Mouse (Mus musculus) hindbrain, embryonic 14.5 days (tissue): ENCODE results near the gene Gm3182. TPM values are rescaled to one million over a fixed set of nuclear protein-coding genes. Genes with fewer than 3 reads are reported as not detected.
A peak's percentile ranks its signal among the peaks of the same experiment; 100 is the strongest.
"Not testable (repeated sequence)": the region's sequence is repeated elsewhere in the genome, so short reads cannot be mapped to it uniquely, and the experiment has no call there.

ENCODE experiments used
- ATAC-seq: fragments of 200-750 bp; cut with Nextera tagmentation; 2 replicates; pipeline ENCODE4 v1.8.0; 2017; ENCODE audit warnings: moderate number of reproducible peaks, mild to moderate bottlenecking, moderate TSS enrichment, moderate library complexity; ENCODE audit not compliant: low FRiP score
- DNase-seq: peaks from one replicate; pipeline ENCODE4 v3.0.0-alpha.2; 2015; ENCODE audit warnings: low spot score
- H3K27ac ChIP-seq: fragments of 300-500 bp; sonication (generic); 2 replicates; pipeline ENCODE4 v1.5.1; 2014; ENCODE audit warnings: mild to moderate bottlenecking, moderate library complexity
- H3K27me3 ChIP-seq: fragments of 300-500 bp; sonication (generic); 2 replicates; pipeline ENCODE4 v1.6.1; 2014; ENCODE audit warnings: mild to moderate bottlenecking, low read length, mixed read lengths; ENCODE audit not compliant: control insufficient read depth, insufficient read depth
- H3K36me3 ChIP-seq: fragments of 300-500 bp; sonication (generic); replicated peaks from 2 replicates; pipeline ENCODE4 v1.6.1; 2014; ENCODE audit not compliant: control insufficient read depth, insufficient read depth
- H3K4me1 ChIP-seq: fragments of 300-500 bp; sonication (generic); replicated peaks from 2 replicates; pipeline ENCODE4 v1.6.1; 2014; ENCODE audit warnings: antibody characterized with exemption, low read length, mixed read lengths; ENCODE audit not compliant: control insufficient read depth, insufficient read depth
- H3K4me2 ChIP-seq: fragments of 300-500 bp; sonication (generic); replicated peaks from 2 replicates; pipeline ENCODE4 v1.6.1; 2014; ENCODE audit warnings: mild to moderate bottlenecking, moderate library complexity
- H3K4me3 ChIP-seq: fragments of 300-500 bp; sonication (generic); replicated peaks from 2 replicates; pipeline ENCODE4 v1.5.1; 2014; ENCODE audit warnings: mild to moderate bottlenecking, low read length
- H3K9ac ChIP-seq: fragments of 300-500 bp; sonication (generic); 2 replicates; pipeline ENCODE4 v1.6.1; 2014
- H3K9me3 ChIP-seq: fragments of 300-500 bp; sonication (generic); 2 replicates; pipeline ENCODE4 v1.6.1; 2016; ENCODE audit warnings: low read length; ENCODE audit not compliant: control insufficient read depth
- WGBS: fragments of 180-500 bp; shearing (Covaris S2); extraction: QIAGEN DNeasy Blood & Tissue Kit; methylation state at CpG from one replicate; pipeline ENCODE4 v1.1.7; 2014; 5-methylcytosine and 5-hydroxymethylcytosine counted together
- polyA plus RNA-seq: library from polyadenylated mRNA; unstranded; fragments of >200 nt; fragmentation: Nextera tagmentation; extraction: Ambion mirVana; gene quantifications from 2 replicates; pipeline ENCODE4 v1.2.1, GENCODE M21; 2014

Gm3182 gene
- polyA plus RNA-seq: not detected in 2 replicates

- H3K27ac ChIP-seq, H3K9me3 ChIP-seq, ATAC-seq, H3K4me2 ChIP-seq, H3K9ac ChIP-seq, H3K36me3 ChIP-seq, H3K4me3 ChIP-seq, H3K27me3 ChIP-seq, DNase-seq, H3K4me1 ChIP-seq: not testable (repeated sequence)
- WGBS: no CpG with 5 or more reads among the region's 2 CpGs
Observed at GRCm38 (mm10) chr14:4481445-4481844, at the start of gene Gm3182. Gene Gm3182, plus strand, starts transcription at chr14:4481745.

- DNase-seq: peak; percentile 14
- H3K27me3 ChIP-seq, H3K36me3 ChIP-seq, ATAC-seq, H3K9me3 ChIP-seq, H3K4me1 ChIP-seq, H3K27ac ChIP-seq: not testable (repeated sequence)
- Histone ChIP-seq H3K4me2 (peak overlapping the region; percentile 58), H3K4me3 (peak overlapping the region; percentile 29), H3K9ac (peak overlapping the region; percentile 53)
- WGBS: under 1% methylated on average over 12 of the region's 25 CpGs
Observed at GRCm38 (mm10) chr14:4499425-4499824, 17.9 kb downstream of the Gm3182 start.

Other genes starting within 250 kb of the Gm3182 start
- gene Gm3138, start 232.1 kb upstream of the Gm3182 start, polyA plus RNA-seq: not detected in 2 replicates
- 0.13 TPM in 1 of 2 replicates, not detected in the other for gene Gm3149, start 164.5 kb upstream of the Gm3182 start, polyA plus RNA-seq
- gene 2610042L04Rik, start 147.0 kb upstream of the Gm3182 start, polyA plus RNA-seq: 5.8 and 7.9 TPM in 2 replicates
- not detected in 2 replicates for gene Gm3159, start 84.2 kb upstream of the Gm3182 start, polyA plus RNA-seq
- gene Gm3164, start 66.3 kb upstream of the Gm3182 start, polyA plus RNA-seq: 6.2 and 8.1 TPM in 2 replicates
- gene Gm3173, start 50.8 kb upstream of the Gm3182 start, polyA plus RNA-seq: 0.56 and 1.8 TPM in 2 replicates
- gene Gm3047, start 73.7 kb downstream of the Gm3182 start, polyA plus RNA-seq: not detected in 2 replicates
- not detected in 2 replicates for gene Gm8159, start 150.6 kb downstream of the Gm3182 start, polyA plus RNA-seq
- gene Gm3239, start 182.4 kb downstream of the Gm3182 start, polyA plus RNA-seq: 1.2 and 1.9 TPM in 2 replicates
- not detected in 2 replicates for gene Gm7876, start 227.5 kb downstream of the Gm3182 start, polyA plus RNA-seq
- gene Gm3252, start 245.0 kb downstream of the Gm3182 start, polyA plus RNA-seq: 4.3 and 4.9 TPM in 2 replicates